Mouse (Mus musculus) CH12.LX (cell line): ENCODE measurements around the gene Prrx2.

ENCODE experiments used
- EP300 ChIP-seq: IDR thresholded peaks from 2 replicates; pipeline ENCODE4 v1.6.1; 2011; ENCODE audit warnings: low read length, improper control_type of control experiment
- POLR2A ChIP-seq: IDR thresholded peaks from 2 replicates; pipeline ENCODE4 v1.6.1; 2011; ENCODE audit warnings: low read depth, mild to moderate bottlenecking, improper control_type of control experiment, low read length
- SIN3A ChIP-seq: IDR thresholded peaks from 2 replicates; pipeline ENCODE4 v1.6.1; 2012; ENCODE audit warnings: low read length, improper control_type of control experiment, inconsistent platforms

DNA sequence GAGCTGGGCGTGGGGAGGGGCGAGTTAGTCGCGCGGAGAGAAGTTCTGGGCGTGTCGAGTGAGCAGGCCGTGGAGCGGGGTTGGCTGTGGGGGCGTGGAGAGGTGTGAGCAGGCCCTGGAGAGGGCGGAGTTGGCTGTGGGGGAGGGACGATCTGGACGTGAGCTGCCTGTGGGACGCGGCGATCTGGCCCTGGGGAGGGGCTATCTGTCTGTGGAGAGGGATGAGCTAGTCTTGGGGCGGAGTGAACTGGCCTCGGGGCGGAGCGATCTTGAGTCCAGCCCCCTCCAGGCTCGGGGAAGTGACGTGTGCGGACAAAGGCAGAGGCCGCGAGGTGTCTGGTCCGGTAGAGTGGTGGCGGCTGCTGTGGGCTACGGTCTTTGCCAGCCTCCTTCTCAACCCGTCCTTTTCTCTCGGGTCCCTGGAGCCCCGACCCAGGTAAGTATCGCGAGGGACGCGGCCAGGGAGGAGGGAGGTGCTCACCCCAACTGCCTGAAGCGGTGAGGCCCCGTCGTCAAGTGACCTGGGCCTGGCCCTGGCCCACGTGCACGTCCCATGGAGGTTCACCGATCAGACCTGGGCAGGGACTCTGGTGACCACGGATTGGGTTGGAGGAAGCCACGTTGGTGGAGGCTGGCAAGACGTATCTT lies 27.0 kb upstream of the Prrx2 start, which contains the start of gene Ntmt1:
- TF ChIP-seq SIN3A (peak; percentile 38), POLR2A (peak; percentile 97), EP300 (no peak)
